Mouse (Mus musculus) Muller cell, postnatal 12 days (primary cell): ENCODE results near the gene Sptan1.
A peak's percentile ranks its signal among the peaks of the same experiment; 100 is the strongest.

Source experiments
- DNase-seq: peaks from one replicate; pipeline ENCODE4 v3.0.0-alpha.2; 2015; ENCODE audit errors: inconsistent ontology term

The Sptan1 gene

GRCm38 (mm10) chr2:29965250-29965843 is at the start of gene Sptan1:
Gene Sptan1 (plus strand): TSS chr2:29965560.
- peak; percentile 98 for DNase-seq

GRCm38 (mm10) chr2:29917621-29918020 is 47.7 kb upstream of the Sptan1 start:
- DNase-seq = no peak

GRCm38 (mm10) chr2:29922011-29922410 is 43.3 kb upstream of the Sptan1 start:
- DNase-seq = no peak

GRCm38 (mm10) chr2:29926542-29926941 is 38.8 kb upstream of the Sptan1 start:
- no peak for DNase-seq

- no peak for DNase-seq
These were observed 34.9 kb upstream of the Sptan1 start for GRCm38 (mm10) chr2:29930506-29930905.

GRCm38 (mm10) chr2:29931194-29931593 is 34.2 kb upstream of the Sptan1 start:
- no peak for DNase-seq

- DNase-seq = peak; percentile 97
These were observed 30.3 kb upstream of the Sptan1 start, which contains the start of gene Gle1 for GRCm38 (mm10) chr2:29934906-29935599. Gene Gle1 (plus strand): TSS chr2:29935426.

GRCm38 (mm10) chr2:29940073-29940472 is 25.3 kb upstream of the Sptan1 start:
- DNase-seq = no peak

GRCm38 (mm10) chr2:29940826-29941225 is 24.5 kb upstream of the Sptan1 start:
- DNase-seq = no peak

GRCm38 (mm10) chr2:29944723-29945122 is 20.6 kb upstream of the Sptan1 start:
- DNase-seq = peak; percentile 82

GRCm38 (mm10) chr2:29948896-29949295 is 16.5 kb upstream of the Sptan1 start:
- DNase-seq = peak; percentile 76

GRCm38 (mm10) chr2:29961246-29961645 is 4.1 kb upstream of the Sptan1 start:
- peak; percentile 87 for DNase-seq

- DNase-seq = peak; percentile 40
These were observed 758 bp upstream of the Sptan1 start for GRCm38 (mm10) chr2:29964354-29965249.

- DNase-seq = no peak
These were observed 546 bp downstream of the Sptan1 start for GRCm38 (mm10) chr2:29965906-29966305.

- no peak for DNase-seq
These were observed 1.5 kb downstream of the Sptan1 start for GRCm38 (mm10) chr2:29966826-29967225.

- peak; percentile 80 for DNase-seq
These were observed 2.4 kb downstream of the Sptan1 start for GRCm38 (mm10) chr2:29967768-29968167.

- DNase-seq = peak; percentile 72
These were observed 3.3 kb downstream of the Sptan1 start for GRCm38 (mm10) chr2:29968638-29969037.

- peak; percentile 51 for DNase-seq
These were observed 6.7 kb downstream of the Sptan1 start for GRCm38 (mm10) chr2:29971838-29972635.

- DNase-seq = no peak
These were observed 8.2 kb downstream of the Sptan1 start for GRCm38 (mm10) chr2:29973525-29973924.

- no peak for DNase-seq
These were observed 11.9 kb downstream of the Sptan1 start for GRCm38 (mm10) chr2:29977307-29977706.

- DNase-seq = no peak
These were observed 15.3 kb downstream of the Sptan1 start for GRCm38 (mm10) chr2:29980661-29981060.
